Mouse (Mus musculus): ENCODE measurements around the gene Hs6st3. TPM values are rescaled to one million over a fixed set of nuclear protein-coding genes. Genes with fewer than 3 reads are reported as not detected.
A peak's percentile ranks its signal among the peaks of the same experiment; 100 is the strongest.

The Hs6st3 gene
- polyA plus RNA-seq, 1 experiment from 2014 or later: 1.2 TPM

DNA sequence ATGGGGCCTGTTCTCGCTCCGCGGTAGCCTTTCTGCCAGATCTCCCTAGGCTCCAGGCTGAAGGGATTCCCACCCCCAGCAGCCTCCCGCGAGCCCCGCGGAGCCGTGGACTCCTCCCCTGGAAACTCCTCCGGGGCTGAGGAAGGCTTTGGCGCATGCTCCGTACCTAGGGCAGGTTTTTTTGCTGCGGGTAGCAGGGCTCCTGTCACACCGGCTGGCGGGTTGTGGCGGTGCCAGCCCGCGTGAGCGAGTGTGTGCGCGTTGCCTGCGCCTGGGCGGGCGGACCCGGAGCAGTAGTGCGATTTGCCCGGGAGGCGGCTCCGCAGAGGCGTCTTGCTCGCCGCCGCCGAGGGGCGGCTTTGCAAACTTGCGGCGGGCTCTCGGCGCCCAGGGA is 632 bp upstream of the Hs6st3 start:
- no peak overlapping the region for H3K27ac ChIP-seq (replicated peaks)
- peak overlapping the region; percentile 96 for H3K4me2 ChIP-seq
- H3K4me3 ChIP-seq: peak overlapping the region; percentile 63
- ATAC-seq (ENCODE audit: low read depth): peak; percentile 93
- no peaks in the 10 kb centered on the region for H3K9me3 ChIP-seq
- H3K36me3 ChIP-seq: no peaks in the 10 kb centered on the region
- peak overlapping the region; percentile 75 for H3K9ac ChIP-seq
- peaks cover 65% of the 10 kb centered on the region for H3K27me3 ChIP-seq
- peaks cover 21% of the 10 kb centered on the region for H3K4me1 ChIP-seq (replicated peaks)
- WGBS: under 1% methylated on average over 38 of the region's 38 CpGs

- peaks cover 21% of the 10 kb centered on the region for H3K4me1 ChIP-seq (replicated peaks)
- peak overlapping the region; percentile 96 for H3K4me2 ChIP-seq
- ATAC-seq (ENCODE audit: low read depth): 0 out of 2 replicates have a peak, but pooled peaks have one; percentile 17
- under 1% methylated on average over 20 of the region's 20 CpGs for WGBS
- H3K27me3 ChIP-seq: peaks cover 63% of the 10 kb centered on the region
- H3K9ac ChIP-seq: peak overlapping the region; percentile 75
- no peaks in the 10 kb centered on the region for H3K36me3 ChIP-seq
- no peak overlapping the region for H3K27ac ChIP-seq (replicated peaks)
- H3K4me3 ChIP-seq: peak overlapping the region; percentile 63
- no peaks in the 10 kb centered on the region for H3K9me3 ChIP-seq
These were observed 602 bp downstream of the Hs6st3 start for GRCm38 (mm10) chr14:119138786-119139100.

DNA sequence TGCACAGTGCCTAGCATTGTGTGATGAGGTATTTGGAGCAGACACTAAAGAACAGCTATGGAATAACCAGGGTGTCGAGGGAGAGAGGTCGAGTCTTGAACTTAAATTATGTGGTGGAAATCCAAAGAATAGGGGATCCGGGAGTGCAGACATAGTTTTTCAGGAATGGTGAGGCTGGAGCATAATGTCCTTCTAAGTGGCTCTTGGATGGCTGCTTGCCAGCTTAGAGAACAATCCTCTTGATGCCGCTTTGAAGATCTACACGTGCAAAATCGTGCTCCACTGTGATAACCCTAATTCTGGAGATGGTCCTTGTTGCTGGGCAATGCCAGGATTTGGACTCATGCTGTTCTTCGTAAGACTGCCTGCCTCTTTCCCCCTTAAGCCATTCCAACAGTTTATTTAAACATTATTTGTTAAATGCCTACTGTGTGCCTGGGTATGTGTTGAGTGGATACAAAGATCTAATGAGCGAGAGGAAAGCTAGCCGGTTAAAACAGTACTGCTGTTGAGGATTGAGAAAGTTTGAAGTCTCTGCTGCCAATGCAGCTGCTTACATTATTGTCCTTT is 1.3 kb downstream of the Hs6st3 start:
- peak overlapping the region; percentile 63 for H3K4me3 ChIP-seq
- peak overlapping the region; percentile 96 for H3K4me2 ChIP-seq
- H3K27ac ChIP-seq (replicated peaks): no peak overlapping the region
- H3K4me1 ChIP-seq (replicated peaks): peaks cover 21% of the 10 kb centered on the region
- peak overlapping the region; percentile 75 for H3K9ac ChIP-seq
- WGBS: 37% methylated on average over 9 of the region's 9 CpGs
- H3K9me3 ChIP-seq: no peaks in the 10 kb centered on the region
- ATAC-seq (ENCODE audit: low read depth): no peak
- H3K27me3 ChIP-seq: peaks cover 55% of the 10 kb centered on the region
- no peaks in the 10 kb centered on the region for H3K36me3 ChIP-seq

- Histone ChIP-seq H3K9me3 (peaks cover 6% of the 10 kb centered on the region; the same call in 1 of the 2 replicates), H3K4me3 (no peak overlapping the region), H3K27me3 (no peaks in the 10 kb centered on the region), H3K4me1 (replicated peaks) (no peaks in the 10 kb centered on the region), H3K27ac (replicated peaks) (no peak overlapping the region), H3K9ac (no peak overlapping the region), H3K4me2 (no peak overlapping the region), H3K36me3 (no peaks in the 10 kb centered on the region)
- no peak for ATAC-seq (ENCODE audit: low read depth)
- WGBS: 78% methylated on average over 2 of the region's 2 CpGs
These were observed 14.9 kb downstream of the Hs6st3 start for GRCm38 (mm10) chr14:119153088-119153487.

DNA sequence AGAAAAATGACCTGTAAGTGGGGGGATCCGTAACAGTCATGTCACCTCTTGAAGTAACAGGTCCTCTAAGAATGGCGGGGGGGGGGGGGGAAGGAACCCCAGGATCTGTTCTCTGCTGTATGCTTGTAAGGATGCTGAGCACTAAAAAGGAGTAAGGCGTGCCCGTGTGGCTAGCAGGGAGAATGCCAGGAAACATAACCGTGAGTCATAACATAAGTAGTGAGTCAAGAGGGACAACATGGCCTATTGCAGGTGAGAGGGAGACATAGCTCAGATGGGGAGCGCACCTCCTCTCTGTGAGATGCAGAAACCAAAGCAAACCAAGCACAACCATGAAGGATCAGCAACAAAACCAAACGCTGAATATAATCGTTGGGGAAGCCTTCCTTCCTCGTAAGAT is 55.8 kb downstream of the Hs6st3 start:
- H3K9ac ChIP-seq: no peak overlapping the region
- no peaks in the 10 kb centered on the region for H3K36me3 ChIP-seq
- no peak overlapping the region for H3K27ac ChIP-seq (replicated peaks)
- ATAC-seq (ENCODE audit: low read depth): no peak
- WGBS: 86% methylated on average over 9 of the region's 9 CpGs
- no peaks in the 10 kb centered on the region for H3K9me3 ChIP-seq
- H3K4me3 ChIP-seq: no peak overlapping the region
- no peaks in the 10 kb centered on the region for H3K27me3 ChIP-seq
- H3K4me1 ChIP-seq (replicated peaks): no peaks in the 10 kb centered on the region
- H3K4me2 ChIP-seq: no peak overlapping the region

DNA sequence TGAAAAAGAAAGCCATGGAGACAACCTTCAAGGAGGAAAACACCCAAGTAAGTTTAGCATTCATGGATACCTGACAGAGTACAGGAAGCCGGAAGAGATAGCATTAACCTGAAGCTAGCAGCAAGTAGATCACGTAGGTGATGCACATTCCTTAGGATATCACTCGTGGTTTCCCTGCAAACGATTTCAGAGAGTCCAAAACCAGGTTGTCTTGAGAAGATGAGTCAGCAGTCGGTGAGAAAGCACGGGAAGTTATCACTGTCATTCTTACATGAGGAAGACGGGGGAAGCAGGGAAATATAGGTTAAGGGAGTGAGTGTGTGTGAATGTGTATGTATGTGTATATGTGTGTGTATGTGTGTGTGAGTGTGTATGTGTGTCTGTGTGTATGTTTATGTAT is 65.4 kb downstream of the Hs6st3 start:
- H3K9ac ChIP-seq: no peak overlapping the region
- no peaks in the 10 kb centered on the region for H3K27me3 ChIP-seq
- no peak overlapping the region for H3K27ac ChIP-seq (replicated peaks)
- no peak overlapping the region for H3K4me2 ChIP-seq
- ATAC-seq (ENCODE audit: low read depth): no peak
- no peaks in the 10 kb centered on the region for H3K9me3 ChIP-seq
- no peaks in the 10 kb centered on the region for H3K36me3 ChIP-seq
- H3K4me1 ChIP-seq (replicated peaks): no peaks in the 10 kb centered on the region
- H3K4me3 ChIP-seq: no peak overlapping the region
- WGBS: 92% methylated on average over 7 of the region's 7 CpGs

GRCm38 (mm10) chr14:119215576-119216309 is 77.6 kb downstream of the Hs6st3 start:
- peaks cover 7% of the 10 kb centered on the region for H3K4me1 ChIP-seq (replicated peaks)
- no peak overlapping the region for H3K27ac ChIP-seq (replicated peaks)
- no peaks in the 10 kb centered on the region for H3K27me3 ChIP-seq
- H3K36me3 ChIP-seq: no peaks in the 10 kb centered on the region
- H3K9me3 ChIP-seq: no peaks in the 10 kb centered on the region
- H3K4me2 ChIP-seq: no peak overlapping the region
- no peak for ATAC-seq (ENCODE audit: low read depth)
- WGBS: 67% methylated on average over 13 of the region's 13 CpGs
- H3K4me3 ChIP-seq: no peak overlapping the region
- no peak overlapping the region for H3K9ac ChIP-seq

DNA sequence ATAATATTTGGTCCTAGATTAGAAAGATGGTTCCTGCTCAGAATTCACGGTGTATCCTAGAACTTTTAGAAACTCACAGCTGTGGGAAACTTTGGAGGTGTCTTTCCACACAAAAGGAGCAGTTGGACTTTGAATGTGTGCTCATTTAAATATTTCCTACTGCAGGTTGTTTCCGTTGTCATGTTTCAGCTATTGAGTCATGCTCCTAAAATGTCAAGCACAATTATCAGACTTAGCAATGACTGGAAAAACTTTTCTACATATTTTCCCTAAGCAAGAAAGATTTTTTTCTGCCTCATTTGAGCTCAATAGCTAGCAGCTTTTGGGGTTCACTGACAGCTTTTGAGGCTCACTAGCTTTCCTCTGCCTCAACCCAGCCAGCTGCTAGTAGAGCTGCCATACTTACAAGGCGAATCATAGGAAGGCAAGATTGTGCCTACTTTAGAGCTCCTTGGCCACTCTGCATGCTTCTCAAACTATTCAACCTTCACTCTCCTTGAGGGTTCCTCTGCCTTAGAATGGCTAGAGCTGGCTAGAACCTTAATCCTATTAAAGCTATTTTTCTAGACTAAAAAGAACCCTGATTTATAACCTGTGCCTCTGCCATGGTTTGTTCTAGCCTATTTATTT is 89.7 kb downstream of the Hs6st3 start:
- no peaks in the 10 kb centered on the region for H3K36me3 ChIP-seq
- no peak overlapping the region for H3K9ac ChIP-seq
- no peak for ATAC-seq (ENCODE audit: low read depth)
- no peaks in the 10 kb centered on the region for H3K27me3 ChIP-seq
- 87% methylated on average over 3 of the region's 3 CpGs for WGBS
- H3K4me1 ChIP-seq (replicated peaks): no peaks in the 10 kb centered on the region
- H3K4me2 ChIP-seq: no peak overlapping the region
- H3K27ac ChIP-seq (replicated peaks): no peak overlapping the region
- no peak overlapping the region for H3K4me3 ChIP-seq
- no peaks in the 10 kb centered on the region for H3K9me3 ChIP-seq

GRCm38 (mm10) chr14:119233598-119233997 is 95.5 kb downstream of the Hs6st3 start:
- H3K4me1 ChIP-seq (replicated peaks): no peaks in the 10 kb centered on the region
- H3K27me3 ChIP-seq: no peaks in the 10 kb centered on the region
- no peak overlapping the region for H3K27ac ChIP-seq (replicated peaks)
- H3K4me3 ChIP-seq: no peak overlapping the region
- ATAC-seq (ENCODE audit: low read depth): no peak
- H3K36me3 ChIP-seq: no peaks in the 10 kb centered on the region
- H3K4me2 ChIP-seq: no peak overlapping the region
- 36% methylated on average over 2 of the region's 2 CpGs for WGBS
- no peak overlapping the region for H3K9ac ChIP-seq
- no peaks in the 10 kb centered on the region for H3K9me3 ChIP-seq

DNA sequence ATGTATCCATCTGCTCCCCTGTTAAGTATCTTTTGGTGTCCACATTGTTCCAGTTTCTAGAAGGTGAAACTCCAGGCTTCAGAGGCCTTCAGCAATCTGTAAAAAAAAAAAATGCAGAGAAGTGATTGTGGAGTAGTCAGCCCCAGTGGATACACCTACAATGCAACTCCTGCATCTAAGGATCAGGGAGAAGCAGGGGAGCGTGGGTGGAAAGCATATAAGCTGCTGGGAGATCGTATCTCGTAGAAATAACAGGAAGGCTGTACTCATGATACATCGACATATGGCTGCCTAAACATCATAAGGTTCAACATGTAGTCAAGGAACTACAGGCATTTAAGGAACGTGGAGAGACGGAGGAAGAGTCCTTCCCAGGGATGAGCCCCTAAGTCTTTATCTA is 109.0 kb downstream of the Hs6st3 start:
- Histone ChIP-seq H3K9me3 (no peaks in the 10 kb centered on the region), H3K27me3 (no peaks in the 10 kb centered on the region), H3K4me1 (replicated peaks) (no peaks in the 10 kb centered on the region), H3K36me3 (no peaks in the 10 kb centered on the region), H3K4me2 (no peak overlapping the region), H3K9ac (no peak overlapping the region), H3K27ac (replicated peaks) (no peak overlapping the region), H3K4me3 (no peak overlapping the region)
- 97% methylated on average over 6 of the region's 6 CpGs for whole genome bisulfite sequencing
- no peak for ATAC-seq (ENCODE audit: low read depth)

DNA sequence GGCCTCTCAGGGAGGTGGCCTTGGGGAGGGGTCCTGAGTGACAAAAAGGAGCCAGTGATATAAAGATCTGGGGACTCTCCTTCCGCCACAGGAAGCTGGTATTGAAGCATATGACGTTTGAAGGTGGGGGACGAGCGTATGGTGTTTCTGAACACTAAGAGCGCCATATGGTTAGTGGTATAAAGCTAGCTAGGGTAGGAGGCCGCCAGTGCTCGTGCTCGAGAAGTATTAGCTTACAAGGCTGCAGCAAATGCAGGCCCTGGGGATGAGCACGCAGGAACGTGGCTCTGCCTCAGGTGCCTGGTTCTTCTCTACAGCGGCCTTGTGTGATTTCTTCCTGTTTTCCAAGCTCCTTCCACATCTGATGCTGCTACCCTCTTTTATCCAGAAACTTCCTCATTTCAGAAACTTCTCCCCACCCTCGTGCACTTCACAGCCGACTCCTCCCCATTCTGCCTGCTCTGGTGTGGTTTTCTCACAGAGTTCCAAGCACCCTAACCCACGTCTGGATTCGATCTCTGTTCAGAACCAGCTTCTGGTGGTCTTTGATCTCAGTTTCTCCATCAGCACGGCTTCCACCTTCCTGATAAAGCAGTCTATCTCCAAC is 110.0 kb downstream of the Hs6st3 start:
- Histone ChIP-seq H3K27ac (replicated peaks) (no peak overlapping the region), H3K4me3 (no peak overlapping the region), H3K4me2 (no peak overlapping the region), H3K36me3 (no peaks in the 10 kb centered on the region), H3K27me3 (no peaks in the 10 kb centered on the region), H3K9me3 (no peaks in the 10 kb centered on the region), H3K4me1 (replicated peaks) (no peaks in the 10 kb centered on the region), H3K9ac (no peak overlapping the region)
- WGBS: 79% methylated on average over 16 of the region's 16 CpGs
- no peak for ATAC-seq (ENCODE audit: low read depth)

DNA sequence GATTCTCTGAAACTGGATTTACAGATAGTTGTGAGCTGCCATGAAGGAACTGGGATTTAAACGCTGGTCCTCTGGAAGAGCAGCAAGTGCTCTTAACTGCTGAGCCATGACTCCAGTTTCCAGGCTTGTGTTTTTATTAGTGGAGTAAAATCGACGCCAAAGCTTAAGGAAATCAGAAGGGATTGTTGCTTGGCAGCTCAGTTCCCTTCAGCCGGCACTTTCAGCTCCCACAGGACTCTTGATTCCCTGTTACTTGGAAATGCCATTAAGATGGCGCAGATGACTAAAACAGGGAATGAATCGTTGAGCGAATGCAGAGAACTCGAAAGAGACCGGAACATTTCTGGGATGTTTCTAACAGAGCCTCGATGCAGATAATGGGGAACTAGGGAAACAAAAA is 112.2 kb downstream of the Hs6st3 start:
- Histone ChIP-seq H3K27me3 (no peaks in the 10 kb centered on the region), H3K36me3 (no peaks in the 10 kb centered on the region), H3K4me1 (replicated peaks) (no peaks in the 10 kb centered on the region), H3K4me2 (no peak overlapping the region), H3K27ac (replicated peaks) (no peak overlapping the region), H3K4me3 (no peak overlapping the region), H3K9me3 (no peaks in the 10 kb centered on the region), H3K9ac (no peak overlapping the region)
- 68% methylated on average over 10 of the region's 10 CpGs for WGBS
- ATAC-seq (ENCODE audit: low read depth): no peak

All from neural tube, embryonic 13.5 days (tissue).